ENCODE assay signal across 19 mouse cellular contexts in genomic region chr7:18484077-18484476, GRCm38 (mm10). TPM values are rescaled to one million over a fixed set of nuclear protein-coding genes. Genes with fewer than 3 reads are reported as not detected.
DNase-seq lines count a peak whose midpoint lies in the region.
"Had no signal": no experiment of that assay in that cellular context is flagged by ENCODE, and none has a peak within 500 bp of the region (broad histone marks: within the 10 kb centered on the region; RNA-seq: fewer than 3 reads in every experiment).

Psg26 (minus strand) TSS chr7:18484177.

- peak; percentile 21 for DNase-seq in heart, adult 11 months
- no peak for DNase-seq in heart, postnatal 25 days (ENCODE audit: low spot score)
- DNase-seq: adrenal gland, adult 2 months; adrenal gland, adult 8-10 months; adrenal gland, postnatal 10 days; adrenal gland, postnatal 14 days; adrenal gland, postnatal 25 days; adrenal gland, postnatal 36 days; B cell, adult 2 months; cerebellum, adult 11 months; cerebellum, adult 11-12 months; cerebellum, adult 18-20 months; cerebellum, adult 2 months had no signal

- intact Hi-C loops in heart, postnatal 25 days (cut with DNase I) = no loop called here

RNA-seq across cellular contexts. Expression of gene Psg26, which starts in this region (rescaled TPM):
- total RNA-seq in heart, postnatal 25 days (2021) = not detected
- total RNA-seq: adrenal gland, adult 18-20 months; adrenal gland, adult 2 months; adrenal gland, adult 8-10 months; adrenal gland, postnatal 10 days; adrenal gland, postnatal 14 days; adrenal gland, postnatal 25 days; adrenal gland, postnatal 36 days; adrenal gland, postnatal 4 days; CH12.LX; ES-E14; G1E; MEL had no signal
